Mouse (Mus musculus) kidney, embryonic 15.5 days (tissue): ENCODE data around the gene Frmpd4. TPM values are rescaled to one million over a fixed set of nuclear protein-coding genes. Genes with fewer than 3 reads are reported as not detected.
A peak's percentile ranks its signal among the peaks of the same experiment; 100 is the strongest.

ENCODE experiments used
- ATAC-seq: fragments of 200-750 bp; cut with Nextera tagmentation; replicated peaks from 2 replicates; pipeline ENCODE4 v1.8.0; 2017; ENCODE audit warnings: moderate TSS enrichment; ENCODE audit not compliant: low FRiP score
- H3K27ac ChIP-seq: fragments of 300-500 bp; sonication (generic); 2 replicates; pipeline ENCODE4 v1.5.1; 2015; ENCODE audit warnings: mild to moderate bottlenecking, inconsistent platforms
- H3K27me3 ChIP-seq: fragments of 300-500 bp; sonication (generic); 2 replicates; pipeline ENCODE4 v1.6.1; 2015; ENCODE audit warnings: inconsistent platforms
- H3K36me3 ChIP-seq: fragments of 300-500 bp; sonication (generic); 2 replicates; pipeline ENCODE4 v1.6.1; 2015; ENCODE audit warnings: inconsistent platforms
- H3K4me1 ChIP-seq: fragments of 300-500 bp; sonication (generic); 2 replicates; pipeline ENCODE4 v1.6.1; 2015; ENCODE audit warnings: inconsistent platforms
- H3K4me2 ChIP-seq: fragments of 300-500 bp; sonication (generic); 2 replicates; pipeline ENCODE4 v1.6.1; 2015; ENCODE audit warnings: moderate library complexity, mild to moderate bottlenecking, inconsistent platforms
- H3K4me3 ChIP-seq: fragments of 300-500 bp; sonication (generic); replicated peaks from 2 replicates; pipeline ENCODE4 v1.5.1; 2015; ENCODE audit warnings: mild to moderate bottlenecking, inconsistent platforms
- H3K9ac ChIP-seq: fragments of 300-500 bp; sonication (generic); 2 replicates; pipeline ENCODE4 v1.6.1; 2015; ENCODE audit warnings: mild to moderate bottlenecking, inconsistent platforms
- H3K9me3 ChIP-seq: fragments of 300-500 bp; sonication (generic); replicated peaks from 2 replicates; pipeline ENCODE4 v1.6.1; 2016; ENCODE audit warnings: inconsistent platforms
- WGBS: fragments of 180-500 bp; shearing (Covaris S2); methylation state at CpG from one replicate; pipeline ENCODE4 v1.1.7; 2015; ENCODE audit warnings: mixed read lengths; 5-methylcytosine and 5-hydroxymethylcytosine counted together
- polyA plus RNA-seq: library from polyadenylated mRNA; unstranded; fragments of >200 nt; fragmentation: Nextera tagmentation; extraction: Ambion mirVana; gene quantifications from 2 replicates; pipeline ENCODE4 v1.2.1, GENCODE M21; 2015

Frmpd4 gene
- polyA plus RNA-seq, 1 experiment from 2014 or later: 0.48 TPM

DNA sequence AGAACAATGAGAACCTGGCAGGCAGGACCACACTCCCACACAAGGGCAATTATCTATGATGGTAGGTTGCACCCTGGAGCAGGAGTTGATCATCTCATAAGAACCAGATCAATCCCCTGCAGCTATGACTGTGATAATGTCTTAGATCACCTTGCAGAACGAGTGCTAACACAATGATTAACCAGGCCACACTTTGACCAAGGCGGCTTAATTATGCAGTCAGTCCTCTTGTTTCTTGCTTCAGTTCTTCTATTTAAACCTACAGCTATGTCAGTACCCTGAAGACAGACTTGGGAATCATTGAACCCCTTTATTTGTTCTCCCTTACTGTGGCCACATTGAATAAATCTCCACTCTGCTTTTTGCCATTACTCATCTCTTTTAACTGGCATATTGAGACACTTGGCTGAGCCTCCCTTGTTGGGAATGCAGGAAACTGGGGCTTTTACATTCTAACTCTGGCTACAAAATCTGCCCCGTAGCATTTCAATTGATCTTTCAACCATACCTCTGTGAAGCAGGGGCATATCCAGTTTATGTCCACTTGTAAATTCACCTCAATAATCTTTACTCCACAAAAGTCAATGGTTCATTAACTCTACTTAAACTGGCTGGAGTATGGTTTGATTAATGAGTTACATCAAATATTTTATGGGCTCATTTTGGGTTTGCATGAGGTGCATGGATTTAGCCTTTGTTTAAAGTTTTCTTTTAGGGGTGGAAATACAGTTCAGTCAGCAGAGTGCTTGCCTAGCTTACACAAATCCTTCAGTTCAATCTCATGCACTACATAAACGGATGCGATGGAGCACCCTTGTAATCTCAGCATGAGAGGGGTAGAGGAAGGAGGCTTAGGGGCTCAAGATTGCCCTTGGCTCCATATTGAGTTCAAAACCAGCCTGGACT lies 227.5 kb downstream of the Frmpd4 start:
- H3K9me3 ChIP-seq: no peaks in the 10 kb centered on the region
- H3K4me3 ChIP-seq: no peak overlapping the region
- peak overlapping the region; percentile 62 for H3K27ac ChIP-seq
- no peak overlapping the region for H3K4me2 ChIP-seq
- 47% methylated on average over 5 of the region's 5 CpGs for WGBS
- peak; percentile 89 for ATAC-seq
- no peaks in the 10 kb centered on the region for H3K4me1 ChIP-seq
- H3K36me3 ChIP-seq: no peaks in the 10 kb centered on the region
- peaks cover 29% of the 10 kb centered on the region for H3K27me3 ChIP-seq
- H3K9ac ChIP-seq: no peak overlapping the region

DNA sequence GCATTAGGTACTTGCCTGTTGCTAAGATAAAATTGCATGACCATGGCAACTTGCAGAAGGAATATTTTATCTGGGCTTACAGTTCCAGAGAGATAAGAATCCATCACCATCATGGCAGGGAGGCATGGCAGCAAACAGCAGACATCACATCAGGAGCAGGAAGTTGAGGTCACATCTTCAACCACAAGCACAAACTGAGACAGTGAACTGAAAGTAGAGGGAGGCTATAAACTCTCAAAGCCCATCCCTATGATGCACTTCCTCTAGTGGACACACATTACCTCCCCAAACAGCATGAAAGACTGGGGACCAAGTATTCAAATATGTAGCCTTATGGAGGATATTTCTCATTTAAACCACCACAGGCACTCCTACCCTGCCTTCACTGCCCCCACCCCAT lies 238.8 kb downstream of the Frmpd4 start:
- Histone ChIP-seq H3K4me2 (no peak overlapping the region), H3K36me3 (no peaks in the 10 kb centered on the region), H3K27me3 (peaks cover 53% of the 10 kb centered on the region), H3K9ac (no peak overlapping the region), H3K4me3 (no peak overlapping the region), H3K9me3 (no peaks in the 10 kb centered on the region), H3K27ac (no peak overlapping the region), H3K4me1 (no peaks in the 10 kb centered on the region)
- ATAC-seq: no peak

DNA sequence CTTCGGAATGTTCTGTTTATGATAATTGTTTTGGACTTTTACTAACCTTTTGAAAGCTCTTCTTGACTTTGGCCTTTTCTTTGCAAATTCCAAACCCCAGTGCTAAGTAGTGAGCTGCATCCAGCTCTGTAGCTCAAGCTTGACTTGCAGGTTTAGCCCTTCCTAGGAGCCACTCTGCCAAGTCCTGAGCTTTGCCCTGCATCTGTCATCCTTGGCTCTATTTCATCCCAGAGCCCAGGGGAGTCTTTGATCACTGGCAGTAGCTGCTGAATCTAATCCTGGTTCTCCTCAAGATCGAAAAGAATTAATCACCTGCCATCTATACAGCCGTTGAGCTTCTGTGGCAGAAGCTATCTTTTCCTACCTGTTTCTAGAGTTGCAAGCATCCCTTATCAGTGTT lies 251.9 kb downstream of the Frmpd4 start:
- H3K4me1 ChIP-seq: no peaks in the 10 kb centered on the region
- no peak overlapping the region for H3K27ac ChIP-seq
- no peak overlapping the region for H3K4me3 ChIP-seq
- peaks cover 22% of the 10 kb centered on the region; the same call in 1 of the 2 replicates for H3K27me3 ChIP-seq
- no peaks in the 10 kb centered on the region for H3K36me3 ChIP-seq
- ATAC-seq: no peak
- no peak overlapping the region for H3K4me2 ChIP-seq
- WGBS: 76% methylated on average over 3 of the region's 3 CpGs
- no peak overlapping the region for H3K9ac ChIP-seq
- no peaks in the 10 kb centered on the region for H3K9me3 ChIP-seq

- H3K27me3 ChIP-seq: peaks cover 24% of the 10 kb centered on the region; the same call in 1 of the 2 replicates
- H3K27ac ChIP-seq: no peak overlapping the region
- ATAC-seq: no peak
- no peak overlapping the region for H3K4me2 ChIP-seq
- H3K9ac ChIP-seq: no peak overlapping the region
- H3K9me3 ChIP-seq: no peaks in the 10 kb centered on the region
- H3K36me3 ChIP-seq: no peaks in the 10 kb centered on the region
- H3K4me1 ChIP-seq: no peaks in the 10 kb centered on the region
- 96% methylated on average over 1 of the region's 1 CpGs for WGBS
- H3K4me3 ChIP-seq: no peak overlapping the region
Observed at GRCm38 (mm10) chrX:168312158-168312557, 264.9 kb downstream of the Frmpd4 start.

GRCm38 (mm10) chrX:168310143-168310542 lies 266.9 kb downstream of the Frmpd4 start:
- H3K4me1 ChIP-seq: no peaks in the 10 kb centered on the region
- H3K27ac ChIP-seq: no peak overlapping the region
- no peaks in the 10 kb centered on the region for H3K36me3 ChIP-seq
- WGBS: 6% methylated on average over 1 of the region's 1 CpGs
- peaks cover 29% of the 10 kb centered on the region; the same call in 1 of the 2 replicates for H3K27me3 ChIP-seq
- H3K9ac ChIP-seq: no peak overlapping the region
- H3K4me3 ChIP-seq: no peak overlapping the region
- ATAC-seq: no peak
- no peak overlapping the region for H3K4me2 ChIP-seq
- no peaks in the 10 kb centered on the region for H3K9me3 ChIP-seq

DNA sequence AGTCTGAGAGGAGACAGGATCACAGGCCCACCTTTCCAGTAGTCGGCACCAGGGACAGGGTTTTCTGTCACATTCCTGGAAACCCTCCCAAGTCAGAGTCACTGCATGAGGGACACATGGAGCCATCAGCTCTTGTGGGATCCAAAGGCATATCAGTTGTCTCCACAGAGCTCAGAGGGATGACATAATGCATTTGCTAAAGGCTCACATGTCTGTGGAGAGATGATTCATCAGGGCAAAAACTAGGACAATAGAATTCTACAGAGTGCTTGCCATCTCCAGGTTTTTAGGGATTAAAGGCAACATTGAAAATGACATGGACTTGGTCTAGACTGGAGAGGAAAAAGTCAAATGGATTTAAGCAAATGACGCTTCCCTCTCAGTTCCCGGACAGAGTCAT lies 284.5 kb downstream of the Frmpd4 start:
- no peak overlapping the region for H3K27ac ChIP-seq
- H3K4me3 ChIP-seq: no peak overlapping the region
- H3K4me1 ChIP-seq: no peaks in the 10 kb centered on the region
- no peak overlapping the region for H3K9ac ChIP-seq
- no peak overlapping the region for H3K4me2 ChIP-seq
- H3K36me3 ChIP-seq: no peaks in the 10 kb centered on the region
- no peak for ATAC-seq
- H3K9me3 ChIP-seq: no peaks in the 10 kb centered on the region
- 88% methylated on average over 3 of the region's 3 CpGs for WGBS
- H3K27me3 ChIP-seq: peaks cover 40% of the 10 kb centered on the region

DNA sequence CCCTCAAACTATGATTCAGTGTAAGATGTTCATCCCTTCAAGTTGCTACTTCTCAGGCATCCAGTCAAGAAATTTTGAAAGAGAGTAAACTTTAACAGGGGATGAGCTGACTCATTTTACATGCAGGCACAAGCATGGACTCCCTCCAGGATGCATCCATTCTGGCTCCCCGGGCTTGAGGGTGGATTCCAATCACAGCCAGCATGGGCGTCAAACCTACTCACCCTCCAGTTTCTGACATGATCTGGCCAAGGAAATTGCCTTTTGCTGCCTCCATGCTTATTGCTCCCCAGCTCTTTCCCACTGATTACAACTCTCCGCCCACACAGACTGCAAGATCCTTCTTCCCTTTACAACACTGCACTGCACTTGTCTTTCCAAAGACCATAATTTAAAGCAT lies 370.0 kb downstream of the Frmpd4 start:
- H3K36me3 ChIP-seq: no peaks in the 10 kb centered on the region
- WGBS: 81% methylated on average over 3 of the region's 3 CpGs
- no peak overlapping the region for H3K4me2 ChIP-seq
- no peak overlapping the region for H3K27ac ChIP-seq
- no peaks in the 10 kb centered on the region for H3K4me1 ChIP-seq
- no peaks in the 10 kb centered on the region for H3K9me3 ChIP-seq
- peaks cover 47% of the 10 kb centered on the region for H3K27me3 ChIP-seq
- no peak overlapping the region for H3K4me3 ChIP-seq
- no peak overlapping the region for H3K9ac ChIP-seq
- ATAC-seq: no peak

DNA sequence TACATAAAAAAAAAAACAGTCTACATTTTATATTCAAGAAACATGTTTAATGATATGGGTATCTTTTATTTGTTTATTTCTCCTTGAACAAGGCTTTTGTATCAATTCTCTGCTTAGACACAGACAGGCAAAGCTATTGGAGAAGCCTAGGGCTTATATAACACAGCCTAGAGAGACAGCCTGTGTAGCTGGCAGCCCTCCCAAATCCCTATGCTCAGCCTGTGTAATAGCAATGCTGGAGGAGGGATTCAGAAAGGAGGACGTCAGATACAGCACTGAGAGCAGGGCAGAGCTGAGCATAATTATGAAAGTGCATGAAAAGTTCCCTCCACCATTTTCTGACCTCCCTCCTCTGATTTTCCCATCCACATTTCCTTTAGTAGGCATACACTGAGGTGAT lies 385.1 kb downstream of the Frmpd4 start:
- Histone ChIP-seq H3K4me1 (no peaks in the 10 kb centered on the region), H3K4me2 (no peak overlapping the region), H3K9ac (no peak overlapping the region), H3K36me3 (no peaks in the 10 kb centered on the region), H3K9me3 (no peaks in the 10 kb centered on the region), H3K27me3 (peaks cover 14% of the 10 kb centered on the region; the same call in 1 of the 2 replicates), H3K4me3 (no peak overlapping the region), H3K27ac (no peak overlapping the region)
- WGBS: 37% methylated on average over 1 of the region's 1 CpGs
- ATAC-seq: no peak

- no peaks in the 10 kb centered on the region for H3K4me1 ChIP-seq
- H3K36me3 ChIP-seq: no peaks in the 10 kb centered on the region
- no peak for ATAC-seq
- no peak overlapping the region for H3K4me2 ChIP-seq
- 78% methylated on average over 8 of the region's 8 CpGs for WGBS
- no peak overlapping the region for H3K27ac ChIP-seq
- H3K27me3 ChIP-seq: peaks cover 10% of the 10 kb centered on the region; the same call in 1 of the 2 replicates
- no peak overlapping the region for H3K4me3 ChIP-seq
- H3K9ac ChIP-seq: no peak overlapping the region
- no peaks in the 10 kb centered on the region for H3K9me3 ChIP-seq
Observed at GRCm38 (mm10) chrX:168189563-168189962, 387.5 kb downstream of the Frmpd4 start.

- Histone ChIP-seq H3K27me3 (peaks cover 8% of the 10 kb centered on the region), H3K9me3 (no peaks in the 10 kb centered on the region), H3K4me3 (no peak overlapping the region), H3K4me2 (no peak overlapping the region), H3K27ac (no peak overlapping the region), H3K9ac (no peak overlapping the region), H3K36me3 (no peaks in the 10 kb centered on the region), H3K4me1 (no peaks in the 10 kb centered on the region)
- no peak for ATAC-seq
Observed at GRCm38 (mm10) chrX:168163001-168163400, 414.0 kb downstream of the Frmpd4 start.

DNA sequence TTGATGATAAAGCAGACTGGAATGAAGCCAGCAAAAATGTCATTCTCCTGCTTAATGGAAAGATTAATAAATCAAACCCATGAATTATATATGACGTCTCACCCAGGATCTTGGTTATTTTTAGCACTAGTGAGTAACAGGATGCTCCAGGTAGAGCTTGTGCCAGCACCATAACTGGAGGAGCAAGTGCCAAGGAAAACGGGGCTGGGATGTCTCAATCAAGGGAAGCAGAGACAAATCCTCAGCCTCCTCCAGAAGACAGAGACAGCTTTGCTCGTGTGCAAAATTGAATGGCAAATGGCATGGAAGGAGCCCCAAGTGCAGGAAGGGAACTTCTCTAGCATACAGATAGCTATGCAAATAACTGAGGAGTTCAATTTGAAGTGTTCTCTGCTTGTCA lies 418.2 kb downstream of the Frmpd4 start:
- no peak overlapping the region for H3K4me2 ChIP-seq
- H3K27me3 ChIP-seq: peaks cover 6% of the 10 kb centered on the region; the same call in 1 of the 2 replicates
- H3K4me1 ChIP-seq: no peaks in the 10 kb centered on the region
- no peak overlapping the region for H3K27ac ChIP-seq
- 72% methylated on average over 3 of the region's 3 CpGs for WGBS
- no peaks in the 10 kb centered on the region for H3K36me3 ChIP-seq
- no peak overlapping the region for H3K4me3 ChIP-seq
- H3K9ac ChIP-seq: no peak overlapping the region
- no peak for ATAC-seq
- no peaks in the 10 kb centered on the region for H3K9me3 ChIP-seq

GRCm38 (mm10) chrX:168141051-168141450 lies 436.0 kb downstream of the Frmpd4 start:
- H3K9ac ChIP-seq: no peak overlapping the region
- H3K4me2 ChIP-seq: no peak overlapping the region
- H3K4me1 ChIP-seq: no peaks in the 10 kb centered on the region
- ATAC-seq: no peak
- H3K36me3 ChIP-seq: no peaks in the 10 kb centered on the region
- H3K27ac ChIP-seq: no peak overlapping the region
- no peak overlapping the region for H3K4me3 ChIP-seq
- H3K9me3 ChIP-seq: no peaks in the 10 kb centered on the region
- H3K27me3 ChIP-seq: peaks cover 66% of the 10 kb centered on the region

DNA sequence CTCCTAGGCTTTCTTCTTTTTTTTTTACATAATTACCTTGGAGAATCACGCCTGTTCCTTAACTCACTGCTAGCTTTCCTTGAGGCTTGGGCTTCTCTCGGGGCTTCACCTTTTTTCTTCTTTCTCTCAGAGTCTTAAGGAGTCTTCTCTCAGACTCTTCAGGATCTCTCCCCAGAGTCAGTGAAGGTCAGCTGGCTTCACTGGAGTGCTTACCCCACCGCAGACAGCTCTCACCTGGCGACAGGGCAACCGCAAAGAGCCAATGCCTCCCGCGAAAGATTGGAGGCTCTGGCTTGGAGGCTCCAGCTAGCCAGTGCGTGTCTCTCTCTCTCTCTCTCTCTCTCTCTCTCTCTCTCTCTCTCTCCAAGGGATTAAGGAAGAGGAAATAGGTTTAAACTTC lies 453.0 kb downstream of the Frmpd4 start:
- peak overlapping the region; percentile 47 for H3K4me3 ChIP-seq
- H3K9ac ChIP-seq: no peak overlapping the region
- peaks cover 71% of the 10 kb centered on the region for H3K27me3 ChIP-seq
- 29% methylated on average over 8 of the region's 8 CpGs for WGBS
- no peaks in the 10 kb centered on the region for H3K9me3 ChIP-seq
- H3K4me1 ChIP-seq: peaks cover 3% of the 10 kb centered on the region; the same call in 1 of the 2 replicates
- no peak overlapping the region for H3K27ac ChIP-seq
- peak overlapping the region; percentile 77 for H3K4me2 ChIP-seq
- no peaks in the 10 kb centered on the region for H3K36me3 ChIP-seq
- ATAC-seq: no peak
